Mouse (Mus musculus): ENCODE measurements around the gene Gm45717.

The Gm45717 gene

GRCm38 (mm10) chr7:140908181-140908580, 47.6 kb downstream of the Gm45717 start:
- in situ Hi-C loops (cut with MboI; ENCODE audit: low sequenced_read_pairs): no loop called here

DNA sequence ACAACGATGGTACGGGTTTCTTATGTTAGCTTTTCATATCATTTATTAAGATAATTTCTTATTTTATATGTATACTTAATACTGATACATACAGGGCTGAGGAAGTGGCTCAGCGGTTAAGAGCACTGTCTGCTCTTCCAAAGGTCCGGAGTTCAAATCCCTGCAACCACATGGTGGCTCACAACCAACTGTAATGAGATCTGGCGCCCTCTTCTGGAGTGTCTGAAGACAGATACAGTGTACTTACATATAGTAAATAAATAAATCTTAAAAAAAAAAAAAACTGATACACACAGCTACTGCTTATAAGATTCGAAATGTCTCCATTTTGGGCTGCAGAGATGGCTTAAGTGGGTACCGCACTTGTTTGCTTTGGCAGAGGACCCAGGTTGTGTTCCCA, 48.0 kb downstream of the Gm45717 start:
- in situ Hi-C loops (cut with MboI; ENCODE audit: low sequenced_read_pairs): no loop called here

DNA sequence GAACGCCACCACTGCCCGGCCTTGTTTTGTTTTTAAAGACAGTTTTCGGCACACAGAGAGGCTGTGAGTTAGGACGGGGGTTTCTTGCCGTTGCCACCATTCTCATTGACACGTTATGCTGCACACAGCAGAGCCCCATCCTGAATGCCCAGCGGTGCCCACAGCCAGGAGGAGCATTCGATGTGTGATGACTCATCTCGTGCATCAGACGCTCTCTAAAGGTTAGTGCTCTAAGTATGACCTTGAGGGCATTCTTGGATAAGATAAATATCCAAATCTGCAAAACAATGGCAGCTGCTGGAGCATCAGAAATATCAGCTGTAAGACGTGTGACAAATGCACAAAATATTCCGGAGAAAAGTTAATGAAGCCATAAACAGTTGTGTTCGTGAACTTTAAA, 48.6 kb downstream of the Gm45717 start:
- in situ Hi-C loops (cut with MboI; ENCODE audit: low sequenced_read_pairs): no loop called here

GRCm38 (mm10) chr7:140905642-140906081, 50.1 kb downstream of the Gm45717 start:
- in situ Hi-C loops (cut with MboI; ENCODE audit: low sequenced_read_pairs): no loop called here

GRCm38 (mm10) chr7:140903212-140903611, 52.5 kb downstream of the Gm45717 start:
- in situ Hi-C loops (cut with MboI; ENCODE audit: low sequenced_read_pairs): loop anchor here (5.0 kb wide), 1 partner anchor 61 kb away; no protein-coding TSS in a partner anchor

- in situ Hi-C loops (cut with MboI; ENCODE audit: low sequenced_read_pairs): loop anchor here (5.0 kb wide), 1 partner anchor 60 kb away; no protein-coding TSS in a partner anchor
Observed at GRCm38 (mm10) chr7:140902036-140902875, 53.5 kb downstream of the Gm45717 start.

GRCm38 (mm10) chr7:140900220-140900619, 55.5 kb downstream of the Gm45717 start, which contains the start of gene Cox8b:
Gene Cox8b, minus strand, starts transcription at chr7:140900446.
- in situ Hi-C loops (cut with MboI; ENCODE audit: low sequenced_read_pairs): loop anchor here (5.0 kb wide), 1 partner anchor 58 kb away; no protein-coding TSS in a partner anchor
